In the genomic region with DNA sequence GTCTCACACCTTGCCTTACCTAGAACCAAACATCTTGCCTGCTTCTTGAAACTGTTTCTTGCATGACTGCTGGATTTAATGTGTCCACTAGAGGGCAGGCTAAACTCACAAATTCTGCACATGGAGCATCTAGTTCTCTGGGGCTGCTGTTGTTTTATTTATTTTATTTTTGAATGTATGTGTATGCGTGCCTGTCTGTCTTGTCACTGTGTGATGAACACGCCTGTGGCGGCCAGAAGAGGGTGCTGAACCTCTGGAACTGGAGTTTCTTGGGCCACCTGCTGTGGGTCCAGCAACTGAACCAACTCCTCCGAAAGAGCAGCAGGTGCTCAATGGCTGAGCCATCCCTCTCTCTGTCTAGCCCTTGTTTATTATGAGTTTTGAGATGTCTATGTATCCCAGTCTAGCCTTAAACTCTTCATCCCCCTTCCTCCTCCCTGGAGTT, we compare ENCODE assay signal across 8 mouse cellular contexts. TPM values are rescaled to one million over a fixed set of nuclear protein-coding genes. Genes with fewer than 3 reads are reported as not detected.
A peak's percentile ranks its signal among the peaks of the same experiment; 100 is the strongest.
DNase-seq lines count a peak whose midpoint lies in the region; ATAC-seq and TF ChIP-seq lines count a peak whose summit lies in the region.

No protein-coding gene starts in this region.

- H3K4me2 ChIP-seq in forebrain, embryonic 14.5 days (ENCODE audit: low read length): no peak overlapping the region
- no peak overlapping the region for H3K4me2 ChIP-seq in intestine, embryonic 14.5 days (ENCODE audit: low read length)
- H3K4me2 ChIP-seq in liver, embryonic 14.5 days (ENCODE audit: low read depth): no peak overlapping the region
- no peak overlapping the region for H3K4me2 ChIP-seq in neural tube, embryonic 11.5 days (ENCODE audit: low read depth)

- peak; percentile 88 for ATAC-seq in forebrain, embryonic 14.5 days
- peak; percentile 74 for ATAC-seq in intestine, embryonic 14.5 days (replicated peaks; ENCODE audit: low FRiP score, low TSS enrichment, low read depth)
- peak; percentile 40; the same call in 1 of the 2 replicates for ATAC-seq in liver, embryonic 14.5 days (ENCODE audit: insufficient read depth)
- ATAC-seq in neural tube, embryonic 11.5 days (ENCODE audit: insufficient read depth, low FRiP score, low TSS enrichment): no peak; the same call in 1 of the 2 replicates

- no peak overlapping the region for H3K4me3 ChIP-seq in forebrain, embryonic 14.5 days (ENCODE audit: low read depth, low read length)
- H3K4me3 ChIP-seq in intestine, embryonic 14.5 days (ENCODE audit: low read depth, low read length): no peak overlapping the region
- H3K4me3 ChIP-seq in liver, embryonic 14.5 days (ENCODE audit: insufficient read depth in 1 of 2, low read depth in 2 of 2, low read length in 2 of 2): no peak overlapping the region
- no peak overlapping the region for H3K4me3 ChIP-seq in neural tube, embryonic 11.5 days (ENCODE audit: low read depth, low read length)
- H3K4me3 ChIP-seq in thymus, adult 2 months (ENCODE audit: control insufficient read depth, insufficient read depth, low read length): no peak overlapping the region

- H3K36me3 ChIP-seq in forebrain, embryonic 14.5 days (ENCODE audit: control insufficient read depth, insufficient read depth, low read length): no peaks in the 10 kb centered on the region
- H3K36me3 ChIP-seq in intestine, embryonic 14.5 days (ENCODE audit: control insufficient read depth, insufficient read depth, low read length): no peaks in the 10 kb centered on the region
- H3K36me3 ChIP-seq in liver, embryonic 14.5 days (replicated peaks; ENCODE audit: control insufficient read depth, insufficient read depth, low read depth): no peaks in the 10 kb centered on the region
- no peaks in the 10 kb centered on the region for H3K36me3 ChIP-seq in neural tube, embryonic 11.5 days (ENCODE audit: control insufficient read depth, insufficient read depth, low read length)
- no peaks in the 10 kb centered on the region for H3K36me3 ChIP-seq in thymus, adult 2 months (ENCODE audit: control insufficient read depth, insufficient read depth, low read length)

- no peak for TF ChIP-seq EP300 in liver, embryonic 14.5 days (IDR thresholded peaks at IDR 0.05; ENCODE audit: low read depth)

- DNase-seq in testis, postnatal 10 days (ENCODE audit: low spot score): peak; percentile 55
- no peak for DNase-seq in testis, postnatal 14 days (ENCODE audit: low spot score)
- DNase-seq in c-Kit-positive CD71-positive TER-119-positive erythroid progenitor cells, embryonic 14.5 days (ENCODE audit: low spot score): peak; percentile 74
- DNase-seq in forebrain, embryonic 14.5 days (ENCODE audit: low spot score): peak; percentile 93
- DNase-seq in intestine, embryonic 14.5 days (ENCODE audit: low spot score): peak; percentile 77
- peak; percentile 58 to 66 (median 60) for DNase-seq in liver, embryonic 14.5 days (ENCODE audit: low read depth in 3 of 3, low spot score in 3 of 3)
- peak; percentile 67 for DNase-seq in neural tube, embryonic 11.5 days (ENCODE audit: low spot score)
- peak; percentile 50 for DNase-seq in thymus, adult 2 months

- no peak for TF ChIP-seq POLR2A in thymus, adult 2 months (IDR thresholded peaks at IDR 0.05; ENCODE audit: control insufficient read depth, extremely low read depth, insufficient read depth, low read length, poor library complexity)

- no peaks in the 10 kb centered on the region for H3K9me3 ChIP-seq in forebrain, embryonic 14.5 days (replicated peaks; ENCODE audit: control insufficient read depth, low read length)
- H3K9me3 ChIP-seq in intestine, embryonic 14.5 days (ENCODE audit: control insufficient read depth, low read length): no peaks in the 10 kb centered on the region
- H3K9me3 ChIP-seq in liver, embryonic 14.5 days (ENCODE audit: control insufficient read depth, low read length): no peaks in the 10 kb centered on the region
- no peaks in the 10 kb centered on the region for H3K9me3 ChIP-seq in neural tube, embryonic 11.5 days (ENCODE audit: control insufficient read depth, low read length)

- no peak overlapping the region for H3K27ac ChIP-seq in forebrain, embryonic 14.5 days (ENCODE audit: low read depth, low read length)
- H3K27ac ChIP-seq in intestine, embryonic 14.5 days (ENCODE audit: low read depth): no peak overlapping the region
- H3K27ac ChIP-seq in liver, embryonic 14.5 days: no peak overlapping the region
- H3K27ac ChIP-seq in neural tube, embryonic 11.5 days (ENCODE audit: low read depth, low read length): no peak overlapping the region
- H3K27ac ChIP-seq in thymus, adult 2 months (ENCODE audit: control insufficient read depth, insufficient read depth, low read length): no peak overlapping the region

- H3K9ac ChIP-seq in forebrain, embryonic 14.5 days (ENCODE audit: low read length): no peak overlapping the region
- no peak overlapping the region for H3K9ac ChIP-seq in intestine, embryonic 14.5 days (ENCODE audit: low read length)
- H3K9ac ChIP-seq in liver, embryonic 14.5 days (replicated peaks): no peak overlapping the region
- no peak overlapping the region for H3K9ac ChIP-seq in neural tube, embryonic 11.5 days (ENCODE audit: low read length)

- peak; percentile 89 for TF ChIP-seq CTCF in liver, embryonic 14.5 days (IDR thresholded peaks at IDR 0.05; ENCODE audit: low read depth)
- 0 out of 2 replicates have a peak, but pooled peaks have one; percentile 30 for TF ChIP-seq CTCF in thymus, adult 2 months (IDR thresholded peaks at IDR 0.05; ENCODE audit: borderline replicate concordance, control insufficient read depth, extremely low read depth, insufficient read depth, low read length, poor library complexity)

- no peaks in the 10 kb centered on the region for H3K27me3 ChIP-seq in forebrain, embryonic 14.5 days (replicated peaks; ENCODE audit: control insufficient read depth, insufficient read depth, low read length)
- H3K27me3 ChIP-seq in intestine, embryonic 14.5 days (replicated peaks; ENCODE audit: control insufficient read depth, insufficient read depth, low read length): no peaks in the 10 kb centered on the region
- H3K27me3 ChIP-seq in liver, embryonic 14.5 days (ENCODE audit: control insufficient read depth, insufficient read depth, low read length): 0 out of 2 replicates have a peak, but pooled peaks cover under 1% of the 10 kb centered on the region
- H3K27me3 ChIP-seq in neural tube, embryonic 11.5 days (ENCODE audit: control insufficient read depth, insufficient read depth, low read length): no peaks in the 10 kb centered on the region
- H3K27me3 ChIP-seq in thymus, adult 2 months (ENCODE audit: control insufficient read depth, insufficient read depth, low read length): no peaks in the 10 kb centered on the region

- WGBS in forebrain, embryonic 14.5 days: 7% methylated on average over 4 of the region's 4 CpGs
- WGBS in intestine, embryonic 14.5 days: 14% methylated on average over 4 of the region's 4 CpGs
- 14% methylated on average over 4 of the region's 4 CpGs for WGBS in liver, embryonic 14.5 days (ENCODE audit: insufficient replicate concordance)
- WGBS in neural tube, embryonic 11.5 days: 18% methylated on average over 4 of the region's 4 CpGs
- 12% methylated on average over 4 of the region's 4 CpGs for WGBS in thymus, adult 2 months

- H3K4me1 ChIP-seq in forebrain, embryonic 14.5 days (ENCODE audit: control insufficient read depth, insufficient read depth, low read length): no peaks in the 10 kb centered on the region
- no peaks in the 10 kb centered on the region for H3K4me1 ChIP-seq in intestine, embryonic 14.5 days (replicated peaks; ENCODE audit: control insufficient read depth, insufficient read depth, low read length)
- H3K4me1 ChIP-seq in liver, embryonic 14.5 days (replicated peaks; ENCODE audit: control insufficient read depth in 2 of 2, insufficient read depth in 2 of 2, low read length in 1 of 2): no peaks in the 10 kb centered on the region
- H3K4me1 ChIP-seq in neural tube, embryonic 11.5 days (ENCODE audit: control insufficient read depth, insufficient read depth, low read length): no peaks in the 10 kb centered on the region
- no peaks in the 10 kb centered on the region for H3K4me1 ChIP-seq in thymus, adult 2 months (replicated peaks; ENCODE audit: control insufficient read depth, insufficient read depth, low read length)

RNA-seq across cellular contexts. Expression of gene Pik3c2b, which starts 5.9 kb away (rescaled TPM):
- 9.6 and 11.6 TPM in 2 replicates for polyA plus RNA-seq in forebrain, embryonic 14.5 days (2014; fragmentation: Nextera tagmentation; extraction: Ambion mirVana)
- 9.8 and 11.4 TPM in 2 replicates for polyA plus RNA-seq in intestine, embryonic 14.5 days (2014; fragmentation: Nextera tagmentation; extraction: Ambion mirVana)
- polyA plus RNA-seq in liver, embryonic 14.5 days (2012; rRNA removed): 0.76 and 0.83 TPM in 2 replicates
- 0.48 and 0.75 TPM in 2 replicates for polyA plus RNA-seq in liver, embryonic 14.5 days (2014; fragmentation: Nextera tagmentation; extraction: Ambion mirVana)
- polyA plus RNA-seq in neural tube, embryonic 11.5 days (2014; fragmentation: Nextera tagmentation; extraction: Ambion mirVana): 14.6 and 15.4 TPM in 2 replicates
- 9.5 and 12.1 TPM in 2 replicates for polyA plus RNA-seq in thymus, adult 2 months (2012; rRNA removed)

RNA-seq across cellular contexts. Expression of gene Mdm4, which starts 9.2 kb away (rescaled TPM):
- 35.7 and 47.9 TPM in 2 replicates for polyA plus RNA-seq in forebrain, embryonic 14.5 days (2014; fragmentation: Nextera tagmentation; extraction: Ambion mirVana)
- 49.7 TPM in 2 replicates for polyA plus RNA-seq in intestine, embryonic 14.5 days (2014; fragmentation: Nextera tagmentation; extraction: Ambion mirVana)
- polyA plus RNA-seq in liver, embryonic 14.5 days (2012; rRNA removed): 21.6 and 25.9 TPM in 2 replicates
- polyA plus RNA-seq in liver, embryonic 14.5 days (2014; fragmentation: Nextera tagmentation; extraction: Ambion mirVana): 11.6 and 14.4 TPM in 2 replicates
- polyA plus RNA-seq in neural tube, embryonic 11.5 days (2014; fragmentation: Nextera tagmentation; extraction: Ambion mirVana): 41.0 and 41.2 TPM in 2 replicates
- 127 and 147 TPM in 2 replicates for polyA plus RNA-seq in thymus, adult 2 months (2012; rRNA removed)
